Mouse (Mus musculus) kidney, embryonic 16.5 days (tissue): ENCODE results near the gene Olfr652. TPM values are rescaled to one million over a fixed set of nuclear protein-coding genes. Genes with fewer than 3 reads are reported as not detected.

Source experiments
- ATAC-seq: fragments of 200-750 bp; cut with Nextera tagmentation; 2 replicates; pipeline ENCODE4 v1.8.0; 2017; ENCODE audit warnings: moderate TSS enrichment; ENCODE audit not compliant: low FRiP score, low TSS enrichment
- H3K27ac ChIP-seq: fragments of 300-500 bp; sonication (generic); 2 replicates; pipeline ENCODE4 v1.5.1; 2014; ENCODE audit warnings: low read length
- H3K27me3 ChIP-seq: fragments of 300-500 bp; sonication (generic); 2 replicates; pipeline ENCODE4 v1.6.1; 2014; ENCODE audit warnings: low read length, control low read depth, mixed read lengths; ENCODE audit not compliant: insufficient read depth
- H3K36me3 ChIP-seq: fragments of 300-500 bp; sonication (generic); 2 replicates; pipeline ENCODE4 v1.6.1; 2014; ENCODE audit warnings: low read length, control low read depth, mixed read lengths; ENCODE audit not compliant: insufficient read depth
- H3K4me1 ChIP-seq: fragments of 300-500 bp; sonication (generic); 2 replicates; pipeline ENCODE4 v1.6.1; 2014; ENCODE audit warnings: low read length, control low read depth, mixed read lengths; ENCODE audit not compliant: insufficient read depth
- H3K4me2 ChIP-seq: fragments of 300-500 bp; sonication (generic); replicated peaks from 2 replicates; pipeline ENCODE4 v1.6.1; 2014; ENCODE audit warnings: low read depth, low read length
- H3K4me3 ChIP-seq: fragments of 300-500 bp; sonication (generic); 2 replicates; pipeline ENCODE4 v1.5.1; 2014; ENCODE audit warnings: mild to moderate bottlenecking, low read length
- H3K9ac ChIP-seq: fragments of 300-500 bp; sonication (generic); replicated peaks from 2 replicates; pipeline ENCODE4 v1.6.1; 2014; ENCODE audit warnings: low read length
- H3K9me3 ChIP-seq: fragments of 300-500 bp; sonication (generic); 2 replicates; pipeline ENCODE4 v1.6.1; 2016; ENCODE audit warnings: low read length, control low read depth
- WGBS: fragments of 180-500 bp; shearing (Covaris S2); extraction: QIAGEN DNeasy Blood & Tissue Kit; methylation state at CpG from one replicate; pipeline ENCODE4 v1.1.7; 2014; 5-methylcytosine and 5-hydroxymethylcytosine counted together
- polyA plus RNA-seq: library from polyadenylated mRNA; unstranded; fragments of >200 nt; fragmentation: Nextera tagmentation; extraction: Ambion mirVana; gene quantifications from 2 replicates; pipeline ENCODE4 v1.2.1, GENCODE M21; 2015

Gene Olfr652
- not detected in 2 replicates for polyA plus RNA-seq

- H3K4me3 ChIP-seq: no peak within 1 kb of the TSS
- no peaks in the 10 kb centered on the region for H3K4me1 ChIP-seq
- H3K4me2 ChIP-seq: no peak within 1 kb of the TSS
- H3K36me3 ChIP-seq: no peaks in the 10 kb centered on the region
- H3K27me3 ChIP-seq: no peaks in the 10 kb centered on the region
- H3K9ac ChIP-seq: no peak within 1 kb of the TSS
- ATAC-seq: no peak
- no peak within 1 kb of the TSS for H3K27ac ChIP-seq
- H3K9me3 ChIP-seq: no peaks in the 10 kb centered on the region
Measured at GRCm38 (mm10) chr7:104560601-104561000, at the start of gene Olfr652. Gene Olfr652, plus strand, starts transcription at chr7:104560901.

GRCm38 (mm10) chr7:104549833-104550232, 10.9 kb upstream of the Olfr652 start, which contains the start of gene Olfr651:
Gene Olfr651, plus strand, starts transcription at chr7:104550133.
- 77% methylated on average over 5 of the region's 5 CpGs for WGBS
- H3K4me2 ChIP-seq: no peak within 1 kb of the TSS
- H3K27me3 ChIP-seq: no peaks in the 10 kb centered on the region
- H3K9ac ChIP-seq: no peak within 1 kb of the TSS
- no peaks in the 10 kb centered on the region for H3K9me3 ChIP-seq
- ATAC-seq: no peak
- no peaks in the 10 kb centered on the region for H3K4me1 ChIP-seq
- no peaks in the 10 kb centered on the region for H3K36me3 ChIP-seq
- no peak within 1 kb of the TSS for H3K4me3 ChIP-seq
- no peak within 1 kb of the TSS for H3K27ac ChIP-seq

DNA sequence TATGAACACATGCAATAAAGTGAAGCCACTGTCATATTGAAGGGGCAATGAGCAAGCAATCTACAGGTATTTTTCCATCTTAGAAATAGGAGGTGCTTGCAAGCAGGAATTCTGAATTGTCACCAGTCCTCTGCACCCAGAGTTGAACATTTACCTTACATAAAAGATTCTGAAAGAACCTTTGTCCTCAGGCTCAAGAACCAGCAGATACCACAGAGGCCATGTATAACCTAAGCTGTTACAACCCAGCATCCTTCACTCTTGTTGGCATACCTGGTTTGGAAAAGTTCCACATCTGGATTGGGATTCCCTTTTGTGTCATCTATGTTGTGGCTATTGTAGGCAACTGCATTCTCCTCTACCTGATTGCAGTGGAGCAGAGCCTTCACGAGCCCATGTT, 8.0 kb upstream of the Olfr652 start:
- Histone ChIP-seq H3K36me3 (no peaks in the 10 kb centered on the region), H3K9ac (no peak overlapping the region), H3K4me3 (no peak overlapping the region), H3K4me2 (no peak overlapping the region), H3K27ac (no peak overlapping the region), H3K27me3 (no peaks in the 10 kb centered on the region), H3K4me1 (no peaks in the 10 kb centered on the region), H3K9me3 (no peaks in the 10 kb centered on the region)
- ATAC-seq: no peak
- 63% methylated on average over 1 of the region's 1 CpGs for WGBS

GRCm38 (mm10) chr7:104577014-104577413, 16.3 kb downstream of the Olfr652 start, which contains the start of gene Olfr653:
Gene Olfr653, plus strand, starts transcription at chr7:104577314.
- H3K9me3 ChIP-seq: no peaks in the 10 kb centered on the region
- 68% methylated on average over 2 of the region's 2 CpGs for WGBS
- no peak within 1 kb of the TSS for H3K4me2 ChIP-seq
- no peak within 1 kb of the TSS for H3K27ac ChIP-seq
- no peaks in the 10 kb centered on the region for H3K27me3 ChIP-seq
- no peak within 1 kb of the TSS for H3K4me3 ChIP-seq
- H3K4me1 ChIP-seq: no peaks in the 10 kb centered on the region
- no peaks in the 10 kb centered on the region for H3K36me3 ChIP-seq
- no peak for ATAC-seq
- no peak within 1 kb of the TSS for H3K9ac ChIP-seq

DNA sequence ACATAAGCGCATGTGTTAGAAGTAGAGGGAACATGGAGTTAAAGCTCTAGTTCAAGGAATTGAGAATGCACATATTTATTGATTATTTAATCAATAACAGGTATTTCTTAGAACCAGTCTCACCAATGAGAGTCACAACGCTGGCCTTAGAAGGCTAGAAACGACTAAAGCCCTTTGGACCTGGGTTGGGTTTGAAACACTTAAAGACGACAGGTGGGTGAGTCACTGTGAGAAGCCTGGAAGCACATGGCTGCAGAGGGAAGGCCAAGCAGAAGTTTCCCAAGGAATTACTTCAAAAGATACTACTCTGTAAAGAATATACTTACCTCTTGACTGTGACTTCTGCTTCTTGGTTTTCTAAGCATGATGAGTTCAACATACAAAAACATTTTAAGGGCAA, 20.1 kb downstream of the Olfr652 start:
- Histone ChIP-seq H3K4me1 (no peaks in the 10 kb centered on the region), H3K9me3 (no peaks in the 10 kb centered on the region), H3K36me3 (no peaks in the 10 kb centered on the region), H3K9ac (no peak overlapping the region), H3K4me3 (no peak overlapping the region), H3K4me2 (no peak overlapping the region), H3K27me3 (no peaks in the 10 kb centered on the region), H3K27ac (no peak overlapping the region)
- WGBS: 89% methylated on average over 4 of the region's 4 CpGs
- no peak for ATAC-seq

DNA sequence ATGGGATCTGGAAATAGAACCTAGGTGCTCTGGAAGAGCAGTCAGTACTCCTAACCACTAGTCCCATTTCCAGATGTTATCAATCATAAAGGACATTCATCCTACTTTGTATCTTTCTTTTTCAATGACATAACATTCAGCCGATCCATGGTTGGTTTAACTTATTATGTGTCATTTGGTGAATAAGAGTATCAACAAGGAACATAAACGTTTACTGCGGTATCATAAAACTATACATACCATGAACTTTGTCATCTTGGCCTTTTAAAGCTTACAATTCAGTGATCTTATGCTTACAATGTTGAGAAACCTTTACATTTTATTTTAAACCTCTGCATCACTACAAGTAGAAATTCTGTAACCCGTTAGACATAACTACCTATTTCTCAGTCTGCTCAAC, 20.7 kb downstream of the Olfr652 start:
- H3K9me3 ChIP-seq: no peaks in the 10 kb centered on the region
- H3K4me2 ChIP-seq: no peak overlapping the region
- no peak overlapping the region for H3K9ac ChIP-seq
- H3K4me3 ChIP-seq: no peak overlapping the region
- H3K27me3 ChIP-seq: no peaks in the 10 kb centered on the region
- no peak for ATAC-seq
- WGBS: 83% methylated on average over 4 of the region's 4 CpGs
- no peaks in the 10 kb centered on the region for H3K4me1 ChIP-seq
- H3K27ac ChIP-seq: no peak overlapping the region
- H3K36me3 ChIP-seq: no peaks in the 10 kb centered on the region

GRCm38 (mm10) chr7:104586725-104587124, 26.0 kb downstream of the Olfr652 start, which contains the start of gene Olfr654:
Gene Olfr654, plus strand, starts transcription at chr7:104587025.
- 84% methylated on average over 4 of the region's 4 CpGs for WGBS
- no peak within 1 kb of the TSS for H3K27ac ChIP-seq
- ATAC-seq: no peak
- H3K4me3 ChIP-seq: no peak within 1 kb of the TSS
- no peaks in the 10 kb centered on the region for H3K4me1 ChIP-seq
- no peaks in the 10 kb centered on the region for H3K36me3 ChIP-seq
- no peak within 1 kb of the TSS for H3K4me2 ChIP-seq
- no peaks in the 10 kb centered on the region for H3K9me3 ChIP-seq
- H3K27me3 ChIP-seq: no peaks in the 10 kb centered on the region
- no peak within 1 kb of the TSS for H3K9ac ChIP-seq

DNA sequence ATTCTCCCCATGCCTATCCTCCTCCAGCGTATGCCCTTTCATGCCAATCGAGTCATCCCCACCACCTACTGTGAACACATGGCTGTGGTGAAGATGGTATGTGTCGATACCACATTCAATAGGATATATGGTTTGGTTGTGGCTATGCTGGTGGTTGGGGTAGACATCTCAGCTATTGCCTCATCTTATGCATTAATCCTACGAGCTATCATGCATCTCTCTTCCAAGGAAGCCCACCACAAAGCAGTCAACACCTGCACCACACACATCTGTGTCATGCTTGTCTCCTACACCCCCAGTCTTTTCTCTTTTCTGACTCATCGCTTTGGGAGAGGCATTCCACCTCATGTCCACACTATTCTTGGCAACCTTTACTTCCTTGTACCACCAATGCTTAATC, 27.6 kb downstream of the Olfr652 start:
- ATAC-seq: no peak
- Histone ChIP-seq H3K36me3 (no peaks in the 10 kb centered on the region), H3K9ac (no peak overlapping the region), H3K4me3 (no peak overlapping the region), H3K4me2 (no peak overlapping the region), H3K9me3 (no peaks in the 10 kb centered on the region), H3K4me1 (no peaks in the 10 kb centered on the region), H3K27ac (no peak overlapping the region), H3K27me3 (no peaks in the 10 kb centered on the region)
- 86% methylated on average over 5 of the region's 5 CpGs for WGBS

GRCm38 (mm10) chr7:104601679-104602078, 41.0 kb downstream of the Olfr652 start, which contains the start of gene Olfr655:
Gene Olfr655, minus strand, starts transcription at chr7:104601779.
- no peak for ATAC-seq
- H3K4me3 ChIP-seq: no peak within 1 kb of the TSS
- H3K27me3 ChIP-seq: no peaks in the 10 kb centered on the region
- H3K9ac ChIP-seq: no peak within 1 kb of the TSS
- peaks cover 2% of the 10 kb centered on the region; the same call in 1 of the 2 replicates for H3K9me3 ChIP-seq
- H3K4me2 ChIP-seq: no peak within 1 kb of the TSS
- H3K36me3 ChIP-seq: no peaks in the 10 kb centered on the region
- no peaks in the 10 kb centered on the region for H3K4me1 ChIP-seq
- no peak within 1 kb of the TSS for H3K27ac ChIP-seq
- 86% methylated on average over 2 of the region's 2 CpGs for WGBS

- Histone ChIP-seq H3K9me3 (peaks cover 2% of the 10 kb centered on the region; the same call in 1 of the 2 replicates), H3K4me3 (no peak overlapping the region)
- no peak for ATAC-seq
Measured at GRCm38 (mm10) chr7:104603173-104603572, 42.5 kb downstream of the Olfr652 start.

More at GRCm38 (mm10) chr7:104603173-104603572, 42.5 kb downstream of the Olfr652 start:
- 5% methylated on average over 3 of the region's 3 CpGs for WGBS
- no peaks in the 10 kb centered on the region for H3K27me3 ChIP-seq
- H3K27ac ChIP-seq: no peak overlapping the region
- H3K9ac ChIP-seq: no peak overlapping the region
- H3K4me1 ChIP-seq: no peaks in the 10 kb centered on the region
- H3K36me3 ChIP-seq: no peaks in the 10 kb centered on the region
- H3K4me2 ChIP-seq: no peak overlapping the region
